Mouse (Mus musculus) neural tube, embryonic 12.5 days (tissue): ENCODE data around the gene Deup1. TPM values are rescaled to one million over a fixed set of nuclear protein-coding genes. Genes with fewer than 3 reads are reported as not detected.

Experiments used
- ATAC-seq: fragments of 200-750 bp; cut with Nextera tagmentation; 2 replicates; pipeline ENCODE4 v1.8.0; 2017; ENCODE audit warnings: low read depth, mild to moderate bottlenecking, moderate TSS enrichment, moderate library complexity; ENCODE audit not compliant: low FRiP score
- H3K27ac ChIP-seq: fragments of 300-500 bp; sonication (generic); 2 replicates; pipeline ENCODE4 v1.5.1; 2016
- H3K27me3 ChIP-seq: fragments of 300-500 bp; sonication (generic); replicated peaks from 2 replicates; pipeline ENCODE4 v1.6.1; 2016; ENCODE audit warnings: mild to moderate bottlenecking
- H3K36me3 ChIP-seq: fragments of 300-500 bp; sonication (generic); 2 replicates; pipeline ENCODE4 v1.6.1; 2016; ENCODE audit warnings: mild to moderate bottlenecking
- H3K4me1 ChIP-seq: fragments of 300-500 bp; sonication (generic); 2 replicates; pipeline ENCODE4 v1.6.1; 2016
- H3K4me2 ChIP-seq: fragments of 300-500 bp; sonication (generic); replicated peaks from 2 replicates; pipeline ENCODE4 v1.6.1; 2016; ENCODE audit warnings: mild to moderate bottlenecking
- H3K4me3 ChIP-seq: fragments of 300-500 bp; sonication (generic); 2 replicates; pipeline ENCODE4 v1.5.1; 2016
- H3K9ac ChIP-seq: fragments of 300-500 bp; sonication (generic); 2 replicates; pipeline ENCODE4 v1.6.1; 2016; ENCODE audit warnings: mild to moderate bottlenecking
- H3K9me3 ChIP-seq: fragments of 300-500 bp; sonication (generic); 2 replicates; pipeline ENCODE4 v1.6.1; 2016; ENCODE audit warnings: mild to moderate bottlenecking
- WGBS: fragments of 180-500 bp; shearing (Covaris S2); methylation state at CpG from one replicate; pipeline ENCODE4 v1.1.7; 2016; 5-methylcytosine and 5-hydroxymethylcytosine counted together
- polyA plus RNA-seq: library from polyadenylated mRNA; unstranded; fragments of >200 nt; fragmentation: Nextera tagmentation; extraction: Ambion mirVana; gene quantifications from 2 replicates; pipeline ENCODE4 v1.2.1, GENCODE M21; 2016

The Deup1 gene
- polyA plus RNA-seq, 1 experiment from 2014 or later = 0.16 TPM

- H3K9ac ChIP-seq = no peak overlapping the region
- no peaks in the 10 kb centered on the region for H3K36me3 ChIP-seq
- no peak overlapping the region for H3K27ac ChIP-seq
- no peaks in the 10 kb centered on the region for H3K27me3 ChIP-seq
- no peaks in the 10 kb centered on the region for H3K9me3 ChIP-seq
- H3K4me1 ChIP-seq = no peaks in the 10 kb centered on the region
- H3K4me2 ChIP-seq = no peak overlapping the region
- no peak overlapping the region for H3K4me3 ChIP-seq
- ATAC-seq = no peak
- 59% methylated on average over 10 of the region's 10 CpGs for WGBS
Measured at GRCm38 (mm10) chr9:15619020-15619590, 8.6 kb downstream of the Deup1 start.

GRCm38 (mm10) chr9:15617061-15617460 lies 10.7 kb downstream of the Deup1 start:
- Histone ChIP-seq H3K27ac (no peak overlapping the region), H3K36me3 (no peaks in the 10 kb centered on the region), H3K4me3 (no peak overlapping the region), H3K4me2 (no peak overlapping the region), H3K4me1 (no peaks in the 10 kb centered on the region), H3K27me3 (no peaks in the 10 kb centered on the region), H3K9ac (no peak overlapping the region), H3K9me3 (no peaks in the 10 kb centered on the region)
- ATAC-seq = no peak
- 65% methylated on average over 7 of the region's 7 CpGs for WGBS

- Histone ChIP-seq H3K9me3 (no peaks in the 10 kb centered on the region), H3K4me1 (no peaks in the 10 kb centered on the region), H3K36me3 (no peaks in the 10 kb centered on the region), H3K27me3 (no peaks in the 10 kb centered on the region), H3K4me2 (no peak overlapping the region), H3K4me3 (no peak overlapping the region), H3K27ac (no peak overlapping the region), H3K9ac (no peak overlapping the region)
- 82% methylated on average over 6 of the region's 6 CpGs for WGBS
- ATAC-seq = no peak
Measured at GRCm38 (mm10) chr9:15616471-15616870, 11.3 kb downstream of the Deup1 start.

- Histone ChIP-seq H3K9me3 (no peaks in the 10 kb centered on the region), H3K27me3 (no peaks in the 10 kb centered on the region), H3K4me3 (no peak overlapping the region), H3K9ac (no peak overlapping the region), H3K27ac (no peak overlapping the region), H3K4me1 (no peaks in the 10 kb centered on the region), H3K36me3 (no peaks in the 10 kb centered on the region), H3K4me2 (no peak overlapping the region)
- WGBS = 93% methylated on average over 5 of the region's 5 CpGs
- ATAC-seq = no peak
Measured at GRCm38 (mm10) chr9:15609280-15609930, 18.3 kb downstream of the Deup1 start.

GRCm38 (mm10) chr9:15607601-15608000 lies 20.1 kb downstream of the Deup1 start:
- no peak overlapping the region for H3K4me3 ChIP-seq
- H3K27me3 ChIP-seq = no peaks in the 10 kb centered on the region
- no peaks in the 10 kb centered on the region for H3K4me1 ChIP-seq
- H3K9me3 ChIP-seq = no peaks in the 10 kb centered on the region
- H3K36me3 ChIP-seq = no peaks in the 10 kb centered on the region
- no peak overlapping the region for H3K27ac ChIP-seq
- H3K9ac ChIP-seq = no peak overlapping the region
- WGBS = 88% methylated on average over 2 of the region's 2 CpGs
- no peak overlapping the region for H3K4me2 ChIP-seq
- no peak for ATAC-seq

GRCm38 (mm10) chr9:15603156-15603555 lies 24.6 kb downstream of the Deup1 start:
- H3K4me1 ChIP-seq = no peaks in the 10 kb centered on the region
- H3K4me2 ChIP-seq = no peak overlapping the region
- no peak overlapping the region for H3K9ac ChIP-seq
- H3K36me3 ChIP-seq = no peaks in the 10 kb centered on the region
- no peaks in the 10 kb centered on the region for H3K27me3 ChIP-seq
- H3K9me3 ChIP-seq = no peaks in the 10 kb centered on the region
- no peak overlapping the region for H3K4me3 ChIP-seq
- no peak for ATAC-seq
- H3K27ac ChIP-seq = no peak overlapping the region
- WGBS = 79% methylated on average over 8 of the region's 8 CpGs

GRCm38 (mm10) chr9:15600859-15601540 lies 26.7 kb downstream of the Deup1 start:
- no peak for ATAC-seq
- Histone ChIP-seq H3K4me3 (no peak overlapping the region), H3K4me1 (no peaks in the 10 kb centered on the region), H3K9ac (no peak overlapping the region), H3K27me3 (no peaks in the 10 kb centered on the region), H3K9me3 (no peaks in the 10 kb centered on the region), H3K4me2 (no peak overlapping the region), H3K36me3 (no peaks in the 10 kb centered on the region), H3K27ac (no peak overlapping the region)
- 75% methylated on average over 5 of the region's 5 CpGs for WGBS

- H3K4me3 ChIP-seq = no peak overlapping the region
- no peaks in the 10 kb centered on the region for H3K9me3 ChIP-seq
- H3K27me3 ChIP-seq = no peaks in the 10 kb centered on the region
- no peaks in the 10 kb centered on the region for H3K36me3 ChIP-seq
- no peak overlapping the region for H3K27ac ChIP-seq
- H3K4me1 ChIP-seq = no peaks in the 10 kb centered on the region
- ATAC-seq = no peak
- WGBS = 69% methylated on average over 6 of the region's 6 CpGs
- H3K9ac ChIP-seq = no peak overlapping the region
- H3K4me2 ChIP-seq = no peak overlapping the region
Measured at GRCm38 (mm10) chr9:15600156-15600858, 27.4 kb downstream of the Deup1 start.

- Histone ChIP-seq H3K27ac (no peak overlapping the region), H3K4me1 (peaks cover 5% of the 10 kb centered on the region; the same call in 1 of the 2 replicates), H3K4me2 (no peak overlapping the region), H3K9ac (no peak overlapping the region), H3K36me3 (no peaks in the 10 kb centered on the region), H3K4me3 (no peak overlapping the region), H3K27me3 (no peaks in the 10 kb centered on the region), H3K9me3 (no peaks in the 10 kb centered on the region)
- ATAC-seq = no peak
- 70% methylated on average over 4 of the region's 4 CpGs for WGBS
Measured at GRCm38 (mm10) chr9:15596598-15596997, 31.1 kb downstream of the Deup1 start.

GRCm38 (mm10) chr9:15594148-15594547 lies 33.6 kb downstream of the Deup1 start:
- Histone ChIP-seq H3K9ac (no peak overlapping the region), H3K4me1 (peaks cover 5% of the 10 kb centered on the region; the same call in 1 of the 2 replicates), H3K36me3 (no peaks in the 10 kb centered on the region), H3K4me3 (no peak overlapping the region), H3K27ac (no peak overlapping the region), H3K4me2 (no peak overlapping the region), H3K9me3 (no peaks in the 10 kb centered on the region), H3K27me3 (no peaks in the 10 kb centered on the region)
- no peak for ATAC-seq
- 85% methylated on average over 4 of the region's 4 CpGs for WGBS

GRCm38 (mm10) chr9:15587157-15587854 lies 40.4 kb downstream of the Deup1 start:
- no peak overlapping the region for H3K4me3 ChIP-seq
- no peaks in the 10 kb centered on the region for H3K4me1 ChIP-seq
- H3K36me3 ChIP-seq = no peaks in the 10 kb centered on the region
- no peaks in the 10 kb centered on the region for H3K9me3 ChIP-seq
- no peak overlapping the region for H3K4me2 ChIP-seq
- ATAC-seq = no peak
- no peaks in the 10 kb centered on the region for H3K27me3 ChIP-seq
- 63% methylated on average over 6 of the region's 6 CpGs for WGBS
- no peak overlapping the region for H3K27ac ChIP-seq
- H3K9ac ChIP-seq = no peak overlapping the region

GRCm38 (mm10) chr9:15585956-15586355 lies 41.8 kb downstream of the Deup1 start:
- no peak overlapping the region for H3K9ac ChIP-seq
- no peak for ATAC-seq
- no peak overlapping the region for H3K4me3 ChIP-seq
- H3K27me3 ChIP-seq = no peaks in the 10 kb centered on the region
- H3K4me2 ChIP-seq = no peak overlapping the region
- H3K36me3 ChIP-seq = no peaks in the 10 kb centered on the region
- no peaks in the 10 kb centered on the region for H3K9me3 ChIP-seq
- WGBS = 93% methylated on average over 1 of the region's 1 CpGs
- no peak overlapping the region for H3K27ac ChIP-seq
- H3K4me1 ChIP-seq = no peaks in the 10 kb centered on the region
